Mouse (Mus musculus) adrenal gland, adult 2 months (tissue): ENCODE measurements around the gene Hoxa13. TPM values are rescaled to one million over a fixed set of nuclear protein-coding genes. Genes with fewer than 3 reads are reported as not detected.
A peak's percentile ranks its signal among the peaks of the same experiment; 100 is the strongest.

Experiments used
- DNase-seq: peaks from one replicate; pipeline ENCODE4 v3.0.0; 2021
- microRNA-seq, 2 experiments: library from miRNA; unstranded; fragments of <30 nt; microRNA quantifications; one replicate each; pipeline ENCODE4 v1.2.0; 2021
- polyA plus RNA-seq: library from polyadenylated mRNA; depleted of rRNA; stranded (reverse); fragments of >200 nt; gene quantifications from 2 replicates; pipeline ENCODE4 v1.2.3, GENCODE M21; 2012; rRNA removed
- total RNA-seq, 2 experiments: library from RNA; stranded (reverse); gene quantifications; 2 replicates each; pipeline ENCODE4 v1.2.3; 2021

Gene Hoxa13
- total and polyA plus RNA-seq, 3 experiments: not detected

DNA sequence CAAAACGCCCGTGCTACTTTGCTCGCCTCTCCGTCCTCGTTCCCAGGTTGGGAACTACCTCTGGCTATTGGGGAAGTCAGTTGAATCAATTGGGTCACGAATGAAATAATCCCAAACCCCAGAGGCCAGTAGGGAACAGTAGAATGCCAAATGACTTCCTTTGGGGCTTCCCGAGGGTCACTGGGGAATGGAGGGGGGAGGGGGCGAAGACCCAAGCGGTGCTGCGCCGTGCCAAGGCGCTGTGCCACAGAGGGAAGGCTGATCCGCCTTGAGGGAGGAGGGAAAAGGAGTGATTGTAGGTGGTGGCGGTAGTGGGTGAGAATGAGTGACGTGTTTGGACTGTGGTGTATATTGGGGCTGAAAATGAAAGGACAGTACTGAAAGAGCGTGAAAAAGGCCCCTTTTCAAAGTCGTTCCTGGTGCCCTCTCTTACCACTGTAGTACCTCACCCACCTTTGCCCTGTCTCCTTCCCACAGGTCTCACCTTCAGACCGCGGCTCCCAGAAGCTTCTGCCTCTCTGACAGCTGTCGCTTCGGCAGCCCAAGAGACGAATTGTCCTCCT is 48.0 kb downstream of the Hoxa13 start:
- DNase-seq: peak; percentile 79

GRCm38 (mm10) chr6:52211961-52212360 is 48.7 kb downstream of the Hoxa13 start:
- DNase-seq: peak; percentile 56

- peak; percentile 90 for DNase-seq
Observed at GRCm38 (mm10) chr6:52211170-52211935, 49.3 kb downstream of the Hoxa13 start.

- DNase-seq: no peak
Observed at GRCm38 (mm10) chr6:52209685-52210046, 51.0 kb downstream of the Hoxa13 start.

- peak; percentile 61 for DNase-seq
Observed at GRCm38 (mm10) chr6:52208868-52209684, 51.6 kb downstream of the Hoxa13 start.

DNA sequence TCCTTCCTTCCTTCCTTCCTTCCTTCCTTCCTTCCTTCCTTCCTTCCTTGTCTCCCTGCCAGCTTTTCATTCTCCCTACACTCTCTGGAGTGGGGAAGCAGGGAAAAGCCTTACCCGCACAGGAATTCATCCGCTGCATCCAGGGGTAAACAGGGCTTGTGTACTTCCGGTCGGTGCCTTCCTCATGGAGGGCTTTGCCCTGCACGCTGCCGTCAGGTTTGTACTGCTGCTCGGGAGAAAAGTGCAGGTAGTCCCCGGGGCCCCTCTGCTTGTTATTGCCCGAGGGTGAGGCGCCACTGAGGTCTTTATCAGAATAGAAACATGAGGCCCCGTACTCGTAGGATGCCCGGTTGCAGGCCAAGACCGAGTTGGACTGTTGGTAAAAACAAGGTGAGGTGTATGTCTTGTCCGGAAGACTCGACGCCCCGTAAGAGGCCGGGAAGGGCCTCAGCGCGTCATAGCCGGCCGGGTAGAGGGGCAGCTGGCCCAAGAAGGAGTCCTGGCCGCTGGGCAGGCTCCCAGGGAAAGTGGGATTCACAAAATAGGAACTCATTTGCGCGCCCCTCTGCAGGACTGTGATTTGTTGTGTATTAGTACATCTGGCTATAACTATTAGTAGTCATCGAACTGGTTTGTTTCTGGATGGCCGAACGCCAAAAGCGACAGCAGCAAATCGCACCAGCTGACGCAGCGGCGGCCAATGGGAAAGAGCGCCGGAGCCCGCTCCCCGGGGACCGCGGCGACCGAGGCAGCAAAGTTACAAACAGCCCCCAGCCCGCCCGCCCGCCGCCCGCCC is 52.4 kb downstream of the Hoxa13 start, which contains the start of gene Hoxa6:
Hoxa6 (minus strand) TSS at position 651 of the 796 bp plus-strand sequence.
- DNase-seq: peak; percentile 85

Small RNA genes lying within 50 kb of the gene (microRNA-seq; reads per million reads assigned to microRNA genes)
- 306 to 402 reads per million in 2 experiments for gene Mir196b

Other genes with a start within 250 kb of the Hoxa13 start
- 10 to 100 TPM; 45.6 to 57.5 TPM for gene Skap2, start 248.3 kb downstream of the Hoxa13 start, total RNA-seq
- gene Skap2, start 248.3 kb downstream of the Hoxa13 start, polyA plus RNA-seq: 2.9 and 3.5 TPM in 2 replicates
- gene Hoxa1, start 102.6 kb downstream of the Hoxa13 start, total RNA-seq: under 1 TPM; 0.52 to 0.86 TPM
- 0.47 and 0.68 TPM in 2 replicates for gene Hoxa1, start 102.6 kb downstream of the Hoxa13 start, polyA plus RNA-seq
- 1 to 10 TPM; 1.5 to 2.6 TPM for gene Hoxa2, start 96.0 kb downstream of the Hoxa13 start, total RNA-seq
- gene Hoxa2, start 96.0 kb downstream of the Hoxa13 start, polyA plus RNA-seq: 1.1 and 1.7 TPM in 2 replicates
- under 1 TPM; 0.35 to 0.41 TPM for gene 5730596B20Rik, start 83.4 kb downstream of the Hoxa13 start, total RNA-seq
- gene 5730596B20Rik, start 83.4 kb downstream of the Hoxa13 start, polyA plus RNA-seq: 0.02 and 0.04 TPM in 2 replicates
- gene Hoxa4, start 69.1 kb downstream of the Hoxa13 start, total RNA-seq: 1 to 10 TPM; 2.2 to 6.3 TPM
- 0.99 and 4.0 TPM in 2 replicates for gene Hoxa4, start 69.1 kb downstream of the Hoxa13 start, polyA plus RNA-seq
- 10 to 100 TPM; 13.6 to 22.8 TPM for gene Hoxa5, start 56.3 kb downstream of the Hoxa13 start, total RNA-seq
- 12.9 and 16.3 TPM in 2 replicates for gene Hoxa5, start 56.3 kb downstream of the Hoxa13 start, polyA plus RNA-seq
- 1 to 10 TPM; 1.9 to 4.5 TPM for gene Hoxa6, start 52.2 kb downstream of the Hoxa13 start, total RNA-seq
- gene Hoxa6, start 52.2 kb downstream of the Hoxa13 start, polyA plus RNA-seq: 3.6 and 3.8 TPM in 2 replicates
- gene Hoxa3, start 47.5 kb downstream of the Hoxa13 start, total RNA-seq: 1 to 10 TPM; 2.7 to 5.4 TPM
- gene Hoxa3, start 47.5 kb downstream of the Hoxa13 start, polyA plus RNA-seq: 6.8 and 8.1 TPM in 2 replicates
- gene Gm28308, start 47.5 kb downstream of the Hoxa13 start, total RNA-seq: 1 to 10 TPM in 1 of 2 experiments, not detected in 1; 1.0 TPM
- 1.9 and 2.5 TPM in 2 replicates for gene Gm28308, start 47.5 kb downstream of the Hoxa13 start, polyA plus RNA-seq
- gene Hoxa7, start 39.0 kb downstream of the Hoxa13 start, total RNA-seq: 10 to 100 TPM; 15.3 to 30.3 TPM
- gene Hoxa7, start 39.0 kb downstream of the Hoxa13 start, polyA plus RNA-seq: 21.3 and 26.8 TPM in 2 replicates
- 1 to 10 TPM in 1 of 2 experiments, under 1 TPM in 1; 0.75 to 1.6 TPM for gene Hoxa9, start 29.8 kb downstream of the Hoxa13 start, total RNA-seq
- gene Hoxa9, start 29.8 kb downstream of the Hoxa13 start, polyA plus RNA-seq: 1.7 and 3.8 TPM in 2 replicates
- not detected for gene Hoxa10, start 20.0 kb downstream of the Hoxa13 start, total RNA-seq
- 0.22 TPM in 1 of 2 replicates, not detected in the other for gene Hoxa10, start 20.0 kb downstream of the Hoxa13 start, polyA plus RNA-seq
- gene Hoxa11, start 15.1 kb downstream of the Hoxa13 start, total RNA-seq: not detected
- gene Hoxa11, start 15.1 kb downstream of the Hoxa13 start, polyA plus RNA-seq: not detected in 2 replicates
- under 1 TPM in 1 of 2 experiments, not detected in 1; 0.14 TPM for gene Evx1, start 52.6 kb upstream of the Hoxa13 start, total RNA-seq
- gene Evx1, start 52.6 kb upstream of the Hoxa13 start, polyA plus RNA-seq: not detected in 2 replicates